Mouse (Mus musculus): Measurements from ENCODE around the gene Grm4.

Gene Grm4

DNA sequence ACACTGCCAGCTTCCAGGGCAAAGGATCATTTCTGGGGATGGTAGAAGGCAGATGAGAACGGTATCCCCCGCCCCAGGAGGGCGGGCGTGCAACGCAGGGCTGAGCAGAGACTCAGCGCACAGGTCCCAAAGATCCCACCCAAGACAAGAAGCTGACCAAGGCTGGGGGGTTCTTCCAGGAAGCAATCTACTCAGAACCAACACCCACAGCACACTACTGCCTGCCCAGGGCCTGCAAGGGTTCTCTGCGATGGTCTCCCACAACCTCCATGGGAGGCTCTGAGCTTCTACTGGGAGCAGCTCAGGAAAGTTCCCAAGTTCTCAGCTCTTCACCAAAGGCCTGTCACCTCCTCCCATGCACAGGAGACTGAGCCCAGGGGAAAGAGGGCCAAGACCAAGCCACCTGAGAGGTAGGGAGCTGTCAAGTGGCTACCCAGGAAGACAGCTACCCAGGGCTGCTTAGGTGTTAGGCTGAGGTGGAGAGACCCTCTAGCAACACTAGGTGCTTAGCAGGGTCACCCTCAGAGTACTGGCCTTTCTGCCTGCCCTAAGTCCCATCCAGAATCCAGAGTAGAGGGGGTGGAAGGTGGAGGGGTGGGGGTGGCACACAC lies 10.0 kb downstream of the Grm4 start:
- no peak for DNase-seq

- DNase-seq: no peak
Observed at GRCm38 (mm10) chr17:27510258-27511124, 10.7 kb downstream of the Grm4 start.

GRCm38 (mm10) chr17:27509056-27509455 lies 12.1 kb downstream of the Grm4 start:
- no peak for DNase-seq

DNA sequence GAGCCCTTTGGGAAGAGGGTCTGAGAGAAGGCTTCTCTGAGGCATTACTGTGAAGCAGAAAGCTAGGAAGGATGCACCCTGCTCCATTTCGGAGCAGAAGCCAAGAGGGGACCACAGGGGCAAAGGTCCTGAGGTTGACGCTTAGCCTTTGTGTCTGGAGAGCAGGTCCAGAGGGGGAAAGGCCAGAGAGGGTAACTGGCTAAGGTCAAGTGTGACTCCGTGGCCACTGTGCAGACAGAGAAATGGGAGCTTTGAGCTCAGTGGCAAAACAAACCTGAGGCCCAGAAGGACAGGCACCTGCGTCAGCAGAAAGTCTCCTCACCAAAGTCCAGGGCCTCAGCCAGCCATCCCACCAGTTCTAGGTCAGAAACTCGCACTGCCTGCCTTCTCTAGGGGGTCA lies 12.7 kb downstream of the Grm4 start:
- no peak for DNase-seq

GRCm38 (mm10) chr17:27508002-27508401 lies 13.2 kb downstream of the Grm4 start:
- DNase-seq: no peak

GRCm38 (mm10) chr17:27507591-27507945 lies 13.6 kb downstream of the Grm4 start:
- no peak for DNase-seq

- DNase-seq: no peak
Observed at GRCm38 (mm10) chr17:27506871-27507590, 14.2 kb downstream of the Grm4 start.

- no peak for DNase-seq
Observed at GRCm38 (mm10) chr17:27506362-27506761, 14.8 kb downstream of the Grm4 start.

- no peak for DNase-seq
Observed at GRCm38 (mm10) chr17:27505221-27505881, 15.9 kb downstream of the Grm4 start.

- no peak for DNase-seq
Observed at GRCm38 (mm10) chr17:27503869-27504268, 17.3 kb downstream of the Grm4 start.

DNA sequence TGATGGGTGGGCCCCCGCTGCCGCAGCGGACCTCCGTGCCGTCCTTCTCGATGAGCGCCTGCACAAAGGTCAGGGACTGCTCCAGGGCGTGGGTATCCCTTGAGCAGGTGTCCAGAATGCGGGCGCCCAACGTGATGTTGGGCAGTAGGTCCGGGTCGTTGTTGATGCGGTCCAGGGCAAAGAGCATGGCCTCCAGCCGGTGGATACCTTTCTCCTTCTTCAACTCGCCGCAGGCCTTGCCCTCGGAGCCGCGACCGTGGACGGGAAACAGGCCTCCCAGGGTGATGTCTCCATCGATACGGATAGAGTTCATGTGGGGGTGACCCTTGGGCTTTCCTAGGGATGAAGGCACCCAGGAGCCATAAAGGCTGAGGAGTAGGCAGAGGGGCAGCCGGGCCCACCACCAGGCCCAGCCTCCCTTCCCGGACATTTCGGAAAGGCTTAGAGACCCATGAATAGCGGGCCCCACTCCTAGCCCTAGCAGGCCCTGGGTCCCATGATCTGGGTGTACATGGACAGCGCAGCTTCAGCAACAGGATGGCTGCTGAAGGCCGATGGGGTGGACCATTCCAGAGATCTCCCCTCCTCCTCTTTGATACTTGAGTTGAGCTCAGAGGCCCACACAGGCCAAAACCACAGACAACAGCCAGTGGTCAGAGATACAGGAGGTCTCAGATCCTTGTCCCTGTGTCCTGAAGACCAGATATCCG lies 18.3 kb downstream of the Grm4 start:
- no peak for DNase-seq

- no peak for DNase-seq
Observed at GRCm38 (mm10) chr17:27502288-27502687, 18.9 kb downstream of the Grm4 start.

DNA sequence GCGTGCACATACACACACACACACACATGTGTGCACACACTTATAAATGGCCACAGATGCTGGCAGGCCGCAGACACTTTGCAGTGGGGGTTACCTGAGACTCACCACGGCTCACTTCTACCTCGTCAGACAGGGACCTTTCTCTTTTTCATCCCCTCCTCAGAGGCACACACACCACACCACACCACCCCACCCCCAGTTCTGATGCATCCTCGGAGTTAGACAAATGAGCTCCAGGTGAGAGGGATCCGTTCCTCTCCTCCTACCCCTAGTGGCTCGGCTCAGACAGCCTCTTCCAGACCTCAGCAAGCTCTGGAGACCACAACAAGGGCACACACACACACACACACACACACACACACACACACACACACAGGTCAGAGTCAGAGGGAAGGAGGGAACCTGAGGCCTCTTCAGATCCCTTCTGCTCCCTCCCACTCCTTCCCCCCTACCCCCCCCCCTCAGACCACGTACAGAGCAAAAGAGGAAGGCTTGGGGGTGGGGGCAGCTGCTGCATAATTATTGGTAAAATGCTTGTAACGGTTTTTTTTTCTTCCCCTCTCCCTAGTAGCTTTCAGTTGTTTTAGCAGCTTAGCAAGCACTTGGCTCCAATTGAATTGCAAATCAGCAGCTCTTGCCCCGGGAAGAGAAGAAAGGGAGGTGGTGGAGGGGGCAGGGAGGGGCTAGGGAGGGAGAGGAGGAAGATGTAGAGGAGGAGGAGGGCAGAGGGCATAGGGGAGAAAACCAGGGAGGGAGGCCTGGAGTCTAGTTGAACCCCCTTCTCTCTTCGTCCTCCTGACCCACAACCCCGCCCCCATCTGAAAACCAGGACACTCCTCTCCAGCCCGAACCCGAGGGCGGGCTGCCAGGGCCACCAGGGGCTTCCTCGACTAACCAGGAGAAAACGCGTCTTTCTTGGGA lies 19.6 kb downstream of the Grm4 start:
- peak; percentile 22 for DNase-seq

DNA sequence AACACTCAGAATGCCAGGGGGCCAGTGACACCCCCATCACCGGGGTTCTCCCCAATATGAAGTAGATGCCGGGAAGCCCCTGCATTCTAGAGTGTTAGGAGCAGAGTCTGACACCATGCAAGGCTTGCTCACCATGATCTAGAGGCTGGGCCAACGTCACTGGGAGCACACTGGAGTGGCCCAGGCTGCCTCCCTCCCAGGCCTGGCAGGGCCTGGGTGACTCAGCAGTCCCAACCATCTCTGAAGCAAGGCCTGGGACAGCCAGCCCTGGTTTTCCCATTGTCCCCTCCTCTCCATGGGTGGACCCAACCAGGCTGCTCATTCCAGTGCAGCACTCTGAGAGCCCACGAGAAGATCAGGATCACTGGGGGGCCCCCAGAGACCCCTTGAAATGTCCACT lies 20.4 kb downstream of the Grm4 start:
- DNase-seq: no peak

- no peak for DNase-seq
Observed at GRCm38 (mm10) chr17:27499080-27499479, 22.1 kb downstream of the Grm4 start.

GRCm38 (mm10) chr17:27497798-27498197 lies 23.4 kb downstream of the Grm4 start:
- DNase-seq: peak; percentile 14

DNA sequence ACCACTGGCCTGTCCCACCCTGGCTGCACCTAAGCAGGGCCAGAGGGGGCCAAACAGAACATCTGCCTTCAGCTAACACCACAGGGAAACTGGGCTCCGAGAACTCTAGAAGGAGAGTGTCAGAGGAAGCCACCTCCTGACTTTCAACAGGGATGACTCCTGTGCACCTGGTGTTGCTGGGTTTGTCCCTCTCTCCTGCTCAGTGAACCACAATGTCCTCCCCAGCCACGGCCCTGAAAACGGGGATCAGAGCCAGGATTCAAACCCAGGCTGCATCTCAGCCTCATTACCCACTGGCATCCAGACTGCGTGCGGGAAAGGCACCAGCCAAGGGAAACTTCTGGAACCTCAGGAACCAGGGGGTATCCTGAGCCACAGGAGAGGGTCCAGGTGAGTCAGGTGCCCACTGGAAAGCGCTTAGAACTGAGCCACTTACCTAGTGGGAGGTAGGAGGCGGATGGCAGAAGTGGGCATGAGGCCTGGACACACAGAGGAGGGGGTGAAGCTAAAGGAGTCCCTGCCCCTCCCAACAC lies 26.1 kb downstream of the Grm4 start:
- DNase-seq: no peak

DNA sequence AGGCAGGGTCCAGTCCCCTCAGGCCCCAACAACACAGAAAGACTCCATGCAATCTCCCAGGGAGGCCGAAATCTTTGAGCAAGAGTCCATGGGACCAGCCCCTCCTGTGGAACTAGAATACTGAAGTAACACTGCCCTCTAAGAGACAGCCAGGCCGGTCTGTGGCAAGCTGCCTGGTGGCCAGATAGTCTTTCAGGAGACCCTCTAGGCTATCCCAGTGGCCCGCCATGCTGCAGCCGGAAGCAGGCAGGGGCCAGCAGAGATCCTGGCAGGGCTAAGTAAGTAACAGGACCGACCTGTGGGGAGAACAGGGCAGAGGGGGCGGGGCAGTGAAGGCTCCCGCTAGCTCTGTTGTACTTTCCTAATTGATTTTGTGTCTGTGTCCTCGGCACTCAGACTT lies 27.2 kb downstream of the Grm4 start:
- no peak for DNase-seq

DNA sequence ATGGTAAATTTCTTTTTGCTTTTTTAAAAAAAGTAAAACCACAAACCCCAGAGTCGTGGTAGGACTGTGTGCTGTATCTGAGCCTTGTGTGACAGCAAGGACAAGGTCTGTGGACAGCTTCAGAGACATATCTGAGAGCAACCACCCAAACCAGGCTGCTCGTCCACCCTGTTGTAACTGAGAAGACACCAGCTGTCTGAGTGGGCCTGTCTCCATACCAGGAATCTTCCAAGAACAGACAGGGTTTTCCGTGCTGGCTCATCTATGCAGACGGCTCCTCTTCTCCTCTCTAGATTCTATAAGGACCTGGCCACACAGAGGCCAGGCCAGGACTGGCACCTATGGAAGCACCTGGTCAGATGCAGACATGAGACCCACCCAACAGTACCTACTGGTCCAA lies 27.8 kb downstream of the Grm4 start:
- DNase-seq: no peak

GRCm38 (mm10) chr17:27488173-27488823 lies 32.9 kb downstream of the Grm4 start:
- no peak for DNase-seq

GRCm38 (mm10) chr17:27485940-27486339 lies 35.3 kb downstream of the Grm4 start:
- no peak for DNase-seq
